Mouse (Mus musculus) skeletal muscle tissue, adult 2 months (tissue): ENCODE data around the gene Gm10642.
A peak's percentile ranks its signal among the peaks of the same experiment; 100 is the strongest.

ENCODE experiments used
- DNase-seq: peaks from one replicate; pipeline ENCODE4 v3.0.0-alpha.2; 2012; ENCODE audit warnings: low read depth, low spot score

The Gm10642 gene

GRCm38 (mm10) chr9:70656130-70657007 lies at the start of gene Gm10642:
TSS of gene Gm10642 (plus strand) at chr9:70656251.
- DNase-seq, result peak; percentile 54

GRCm38 (mm10) chr9:70611026-70611673 lies 44.9 kb upstream of the Gm10642 start:
- no peak for DNase-seq

- peak; percentile 49 for DNase-seq
Measured at GRCm38 (mm10) chr9:70629711-70630110, 26.3 kb upstream of the Gm10642 start.

- DNase-seq, result no peak
Measured at GRCm38 (mm10) chr9:70631665-70632064, 24.4 kb upstream of the Gm10642 start.

GRCm38 (mm10) chr9:70636748-70637147 lies 19.3 kb upstream of the Gm10642 start:
- DNase-seq, result no peak

- no peak for DNase-seq
Measured at GRCm38 (mm10) chr9:70650260-70650659, 5.8 kb upstream of the Gm10642 start.

DNA sequence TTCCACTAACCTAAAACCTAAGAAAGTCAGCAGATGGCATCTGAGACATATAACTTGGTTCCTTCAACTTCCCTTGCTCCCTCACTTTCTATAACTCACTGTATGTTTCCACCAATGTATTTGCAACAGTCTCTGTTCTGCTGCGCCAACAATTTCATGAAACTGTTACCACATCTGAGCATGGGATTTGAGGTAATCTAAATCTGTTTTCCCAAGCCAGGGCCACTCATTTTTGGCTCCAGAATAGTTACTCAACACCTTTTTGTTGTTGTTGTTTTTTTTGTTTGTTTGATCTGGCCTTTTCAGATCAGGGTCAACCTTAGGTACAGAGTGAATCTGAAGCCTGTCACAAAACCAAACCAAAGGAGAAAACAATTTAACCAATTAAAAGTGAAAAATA lies 5.1 kb upstream of the Gm10642 start:
- no peak for DNase-seq

DNA sequence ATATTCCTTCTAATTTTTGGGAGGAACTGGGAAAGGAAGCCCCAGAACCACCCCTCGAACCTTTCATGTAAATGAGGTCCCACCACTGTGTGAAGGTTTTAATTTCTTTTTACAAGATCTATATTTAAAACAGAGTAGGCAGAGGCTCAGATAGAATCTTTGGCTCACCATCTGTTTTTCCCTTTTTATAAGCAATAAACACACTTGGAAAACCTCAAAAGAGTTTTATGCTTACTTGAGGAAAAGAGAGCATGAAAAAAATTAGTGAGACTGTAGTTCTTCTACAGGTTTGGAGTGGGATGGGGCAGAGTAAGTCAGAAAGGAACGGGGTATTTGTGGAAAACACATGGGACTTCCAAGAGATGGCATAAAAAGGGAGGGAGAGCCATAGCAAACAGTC lies 3.8 kb upstream of the Gm10642 start:
- DNase-seq, result no peak

- DNase-seq, result no peak
Measured at GRCm38 (mm10) chr9:70653875-70654274, 2.2 kb upstream of the Gm10642 start.

DNA sequence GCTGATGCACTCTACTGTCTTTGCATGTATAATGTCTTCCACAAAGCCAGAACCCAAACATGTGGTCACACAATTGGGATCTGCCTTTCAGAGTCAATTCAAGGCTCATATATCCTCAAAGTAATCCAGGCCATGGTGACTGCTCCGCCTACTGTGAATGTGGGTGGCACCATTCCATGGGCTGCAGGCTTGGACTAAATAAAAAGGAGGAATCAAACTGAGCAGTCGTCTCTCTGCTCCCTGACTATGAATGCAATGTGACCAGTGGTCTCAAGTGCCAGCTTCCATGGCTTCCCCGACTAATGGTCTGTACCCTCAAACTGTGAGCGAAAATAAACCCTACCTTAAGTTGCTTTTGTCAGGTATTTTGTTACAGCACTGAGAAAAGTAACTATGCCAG lies 1.6 kb upstream of the Gm10642 start:
- no peak for DNase-seq

GRCm38 (mm10) chr9:70655764-70656129 lies 304 bp upstream of the Gm10642 start:
- no peak for DNase-seq

- DNase-seq, result peak; percentile 97
Measured at GRCm38 (mm10) chr9:70657013-70657967, 1.2 kb downstream of the Gm10642 start, which contains the start of gene Mindy2. TSS of gene Mindy2 (minus strand) at chr9:70657174.

DNA sequence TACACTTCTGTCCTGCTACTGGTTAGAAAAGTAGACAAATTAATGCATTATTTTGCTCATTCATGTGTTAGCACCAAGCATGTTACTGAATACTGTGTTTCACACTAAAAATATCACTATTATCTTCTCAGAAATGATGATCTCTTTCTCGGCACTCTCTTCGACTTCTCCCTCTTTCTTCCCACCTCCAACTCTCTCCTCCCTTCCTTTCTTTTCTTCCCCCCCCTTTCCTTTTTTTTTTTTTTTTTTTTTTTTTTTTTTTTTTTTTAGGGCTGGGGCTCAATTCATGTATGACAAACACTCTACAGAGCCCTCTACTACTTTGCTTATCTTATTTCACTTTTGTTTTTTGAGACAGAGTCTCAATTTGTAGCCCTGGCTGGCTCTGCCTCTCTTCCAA lies 2.2 kb downstream of the Gm10642 start:
- no peak for DNase-seq

DNA sequence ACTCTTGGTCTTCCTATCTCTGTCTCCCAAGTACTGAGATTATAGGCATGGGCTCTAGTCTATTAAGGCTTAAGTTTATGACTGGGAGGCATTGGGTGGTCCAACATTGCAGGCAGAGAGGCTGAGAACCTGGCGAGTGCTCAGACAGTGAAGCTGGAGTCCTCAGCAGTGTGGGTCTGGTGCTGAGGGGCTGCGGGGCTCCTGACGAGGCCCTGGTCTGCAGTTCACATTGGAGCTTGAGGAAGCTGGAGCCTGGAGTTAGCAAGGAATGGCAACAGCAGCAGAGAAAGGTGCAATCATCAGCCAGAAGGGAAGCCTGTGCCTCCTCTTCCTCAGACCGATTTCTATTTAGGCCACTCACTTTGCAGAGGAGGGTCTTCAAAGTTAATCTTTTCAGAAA lies 8.8 kb downstream of the Gm10642 start:
- DNase-seq, result no peak

- no peak for DNase-seq
Measured at GRCm38 (mm10) chr9:70665372-70666145, 9.5 kb downstream of the Gm10642 start.

DNA sequence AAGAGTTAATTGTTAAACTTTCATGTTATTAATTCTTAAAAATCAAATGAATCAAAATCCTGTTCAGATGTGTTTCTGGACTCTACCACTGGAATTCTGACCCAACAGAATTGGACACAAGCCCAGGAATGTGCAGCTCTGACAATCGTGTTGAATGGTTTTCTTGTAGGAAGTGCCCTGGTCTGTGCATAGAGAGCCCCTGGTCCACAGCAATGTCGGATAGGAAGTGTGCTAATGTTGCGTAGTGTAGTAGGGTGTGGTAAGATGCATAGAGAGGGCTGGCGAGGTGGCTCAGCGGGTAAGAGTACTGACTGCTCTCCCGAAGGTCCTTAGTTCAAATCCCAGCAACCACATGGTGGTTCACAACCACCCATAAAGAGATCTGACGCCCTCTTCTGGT lies 10.8 kb downstream of the Gm10642 start:
- no peak for DNase-seq

- no peak for DNase-seq
Measured at GRCm38 (mm10) chr9:70668048-70668447, 12.0 kb downstream of the Gm10642 start.

GRCm38 (mm10) chr9:70669197-70669596 lies 13.1 kb downstream of the Gm10642 start:
- no peak for DNase-seq

DNA sequence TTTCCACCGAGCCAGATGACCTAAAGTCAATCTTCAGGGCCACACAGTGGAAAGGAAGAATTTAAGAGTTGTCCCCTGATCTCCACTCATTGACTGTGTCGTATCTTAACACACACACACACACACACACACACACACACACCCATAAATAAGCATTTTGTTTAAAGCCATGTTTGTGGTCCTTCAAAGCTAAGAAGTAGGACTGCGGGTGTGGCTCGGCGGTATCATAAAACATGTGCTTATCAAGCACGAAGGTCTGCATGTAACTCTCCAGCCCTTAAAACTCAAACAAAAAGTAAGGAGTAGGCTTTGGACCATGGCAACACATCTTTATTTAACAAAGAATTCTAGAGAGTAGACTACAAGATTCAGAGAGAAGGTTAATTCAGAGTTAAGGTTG lies 14.3 kb downstream of the Gm10642 start:
- no peak for DNase-seq

DNA sequence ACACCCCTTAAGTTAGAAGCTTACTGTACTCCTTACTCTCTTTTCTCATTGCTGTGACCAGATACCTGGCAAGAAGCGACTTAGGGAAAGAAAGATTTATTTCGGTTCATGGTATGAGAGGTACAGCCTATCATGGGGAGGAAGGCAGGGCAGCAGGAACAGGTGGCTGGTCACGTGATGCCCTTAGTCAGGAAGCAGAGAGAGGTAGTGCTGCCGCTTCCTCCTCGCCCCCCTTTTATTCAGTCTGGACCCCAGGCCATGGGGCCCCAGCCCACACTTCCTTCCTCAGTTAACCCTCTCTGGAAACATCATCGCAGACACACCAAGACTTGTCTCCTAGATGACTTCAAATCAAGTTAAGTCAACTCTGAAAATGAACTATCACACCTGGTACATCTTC lies 15.2 kb downstream of the Gm10642 start:
- no peak for DNase-seq
